Mouse (Mus musculus): Measurements from ENCODE around the gene Olfr1115. TPM values are rescaled to one million over a fixed set of nuclear protein-coding genes. Genes with fewer than 3 reads are reported as not detected.

Olfr1115 gene
- polyA plus RNA-seq (2012; ENCODE audit: low replicate concordance) = not detected in 2 replicates

GRCm38 (mm10) chr2:87247713-87248112, at the start of gene Olfr1115:
Gene Olfr1115 (plus strand): TSS chr2:87248013.

GRCm38 (mm10) chr2:87208670-87209069, 39.1 kb upstream of the Olfr1115 start, which contains the start of gene Olfr1113:
Gene Olfr1113 (plus strand): TSS chr2:87208970.

GRCm38 (mm10) chr2:87267234-87267633, 19.4 kb downstream of the Olfr1115 start, which contains the start of gene Olfr1116:
Gene Olfr1116 (plus strand): TSS chr2:87267534.

Other genes starting within 250 kb of the Olfr1115 start
- not detected in 2 replicates for gene Olfr1102, start 249.6 kb upstream of the Olfr1115 start, polyA plus RNA-seq (2012; ENCODE audit: low replicate concordance)
- gene Olfr1104, start 220.9 kb upstream of the Olfr1115 start, polyA plus RNA-seq (2012; ENCODE audit: low replicate concordance) = not detected in 2 replicates
- not detected in 2 replicates for gene Olfr1105, start 211.5 kb upstream of the Olfr1115 start, polyA plus RNA-seq (2012; ENCODE audit: low replicate concordance)
- not detected in 2 replicates for gene Olfr1106, start 195.7 kb upstream of the Olfr1115 start, polyA plus RNA-seq (2012; ENCODE audit: low replicate concordance)
- not detected in 2 replicates for gene Olfr1107, start 172.2 kb upstream of the Olfr1115 start, polyA plus RNA-seq (2012; ENCODE audit: low replicate concordance)
- not detected in 2 replicates for gene Olfr1109, start 152.0 kb upstream of the Olfr1115 start, polyA plus RNA-seq (2012; ENCODE audit: low replicate concordance)
- not detected in 2 replicates for gene Olfr259, start 133.4 kb upstream of the Olfr1115 start, polyA plus RNA-seq (2012; ENCODE audit: low replicate concordance)
- 0.09 TPM in 1 of 2 replicates, not detected in the other for gene Olfr1110, start 107.7 kb upstream of the Olfr1115 start, polyA plus RNA-seq (2012; ENCODE audit: low replicate concordance)
- not detected in 2 replicates for gene Olfr1111, start 95.4 kb upstream of the Olfr1115 start, polyA plus RNA-seq (2012; ENCODE audit: low replicate concordance)
- not detected in 2 replicates for gene Olfr1112, start 60.2 kb upstream of the Olfr1115 start, polyA plus RNA-seq (2012; ENCODE audit: low replicate concordance)
- gene Olfr1113, start 39.0 kb upstream of the Olfr1115 start, polyA plus RNA-seq (2012; ENCODE audit: low replicate concordance) = not detected in 2 replicates
- gene Olfr1116, start 19.5 kb downstream of the Olfr1115 start, polyA plus RNA-seq (2012; ENCODE audit: low replicate concordance) = 0.02 TPM in 1 of 2 replicates, not detected in the other
- 0.03 TPM in 1 of 2 replicates, not detected in the other for gene Olfr1118, start 59.6 kb downstream of the Olfr1115 start, polyA plus RNA-seq (2012; ENCODE audit: low replicate concordance)
- gene Olfr1120, start 106.8 kb downstream of the Olfr1115 start, polyA plus RNA-seq (2012; ENCODE audit: low replicate concordance) = not detected in 2 replicates
- not detected in 2 replicates for gene Olfr1121, start 121.9 kb downstream of the Olfr1115 start, polyA plus RNA-seq (2012; ENCODE audit: low replicate concordance)
- not detected in 2 replicates for gene Olfr1122, start 137.8 kb downstream of the Olfr1115 start, polyA plus RNA-seq (2012; ENCODE audit: low replicate concordance)
- not detected in 2 replicates for gene Olfr1123, start 168.6 kb downstream of the Olfr1115 start, polyA plus RNA-seq (2012; ENCODE audit: low replicate concordance)
- not detected in 2 replicates for gene Olfr1124, start 182.3 kb downstream of the Olfr1115 start, polyA plus RNA-seq (2012; ENCODE audit: low replicate concordance)
- not detected in 2 replicates for gene Olfr1126, start 205.9 kb downstream of the Olfr1115 start, polyA plus RNA-seq (2012; ENCODE audit: low replicate concordance)
- not detected in 2 replicates for gene Pramel7, start 249.1 kb downstream of the Olfr1115 start, polyA plus RNA-seq (2012; ENCODE audit: low replicate concordance)